Mouse (Mus musculus) MEL (cell line): ENCODE measurements around the gene Bicral.

ENCODE experiments used
- CTCF ChIP-seq, 3 experiments: IDR thresholded peaks in 2 of 3; conservative IDR thresholded peaks in 1 of 3; 2 replicates each; pipeline ENCODE4 v1.5.1; 2011 to 2012; ENCODE audit warnings: low read length in 3 of 3, low read depth in 2 of 3, mild to moderate bottlenecking in 2 of 3, improper control_type of control experiment in 1 of 3, inconsistent platforms in 1 of 3, mixed read lengths in 1 of 3, moderate library complexity in 1 of 3; ENCODE audit not compliant: control insufficient read depth in 1 of 3, insufficient read depth in 1 of 3, poor library complexity in 1 of 3, severe bottlenecking in 1 of 3
- POLR2A ChIP-seq, 2 experiments: IDR thresholded peaks; 2 replicates each; pipeline ENCODE4 v1.6.1; 2011 to 2012; ENCODE audit warnings: low read length in 2 of 2, mild to moderate bottlenecking in 2 of 2, control low read depth in 1 of 2, improper control_type of control experiment in 1 of 2, low read depth in 1 of 2, moderate library complexity in 1 of 2; ENCODE audit not compliant: control insufficient read depth in 1 of 2, insufficient read depth in 1 of 2, poor library complexity in 1 of 2
- TAL1 ChIP-seq: IDR thresholded peaks from 2 replicates; pipeline ENCODE4 v1.6.1; 2012; ENCODE audit warnings: mild to moderate bottlenecking, inconsistent platforms, low read length, moderate library complexity, mixed read lengths
- ZC3H11A ChIP-seq: IDR thresholded peaks from 2 replicates; pipeline ENCODE4 v1.6.1; 2012; ENCODE audit warnings: low read depth, mild to moderate bottlenecking, inconsistent platforms, low read length, improper control_type of control experiment
- ZMIZ1 ChIP-seq: IDR thresholded peaks from 2 replicates; pipeline ENCODE4 v1.6.1; 2012; ENCODE audit warnings: low read depth, mild to moderate bottlenecking, inconsistent platforms, low read length, improper control_type of control experiment, moderate library complexity

DNA sequence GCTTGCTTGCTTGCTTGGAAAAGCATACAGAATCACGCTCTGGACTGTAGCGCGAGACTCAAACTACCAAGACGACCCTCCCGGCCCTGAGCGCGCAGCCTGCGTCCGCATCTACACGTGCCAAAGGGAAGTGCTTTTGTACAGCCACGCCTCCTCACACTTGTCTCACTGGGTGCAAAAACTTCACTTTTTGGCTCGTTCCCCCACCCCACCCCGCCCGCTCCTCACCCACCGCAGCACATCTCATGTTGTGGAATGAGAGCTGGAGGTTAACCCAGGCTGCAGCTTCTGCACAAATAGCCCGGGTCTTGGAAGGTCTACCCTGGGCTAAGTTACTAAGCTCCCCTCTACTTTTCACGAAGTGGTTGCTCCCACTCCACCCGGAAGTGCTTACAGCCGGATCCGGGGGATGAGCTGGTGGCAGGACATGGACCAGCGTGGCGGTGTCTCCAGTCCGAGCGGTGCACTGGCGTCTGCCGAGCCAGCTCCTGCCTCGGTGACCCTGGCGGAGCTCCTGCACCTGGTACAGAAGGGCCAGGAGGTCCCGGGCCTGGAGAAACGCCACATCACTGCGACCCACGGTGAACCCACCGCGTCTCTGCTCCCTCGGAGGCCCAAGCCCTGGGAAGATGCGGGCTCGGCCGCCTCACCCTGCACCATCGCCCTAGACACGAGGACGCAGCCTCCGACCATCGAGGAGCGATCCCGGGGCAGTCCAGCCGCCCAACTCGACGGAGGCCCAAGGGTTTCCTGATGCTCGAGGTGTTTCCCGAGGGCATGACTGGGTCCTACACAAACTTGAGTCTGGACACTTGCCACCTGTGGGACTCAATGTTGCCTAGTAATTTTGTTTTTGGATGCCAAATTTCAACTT lies 85.6 kb downstream of the Bicral start, which contains the start of gene 2310039H08Rik:
- TF ChIP-seq TAL1 (no peak), CTCF (IDR thresholded peaks at IDR 0.05 in 2 of 3, conservative IDR thresholded peaks at IDR 0.05 in 1 of 3; ENCODE audit: control insufficient read depth in 1 of 3, insufficient read depth in 1 of 3, low read depth in 2 of 3, low read length in 3 of 3, poor library complexity in 1 of 3, severe bottlenecking in 1 of 3) (no peak), POLR2A (IDR thresholded peaks at IDR 0.05; ENCODE audit: control insufficient read depth in 1 of 2, insufficient read depth in 1 of 2, low read depth in 1 of 2, low read length in 2 of 2, poor library complexity in 1 of 2) (peak; percentile 67 to 93), ZC3H11A (no peak), ZMIZ1 (peak; percentile 89)
